Mouse (Mus musculus) erythroblast, embryonic 14.5 days (primary cell): ENCODE data around the gene Ppt2.

ENCODE experiments used
- GATA1 ChIP-seq: IDR thresholded peaks from 2 replicates; pipeline ENCODE4 v1.6.1; 2012; ENCODE audit warnings: low read length, inconsistent platforms, mixed read lengths
- TAL1 ChIP-seq: IDR thresholded peaks from 3 replicates; pipeline ENCODE4 v1.6.1; 2012; ENCODE audit warnings: low read length, inconsistent platforms, mixed read lengths

DNA sequence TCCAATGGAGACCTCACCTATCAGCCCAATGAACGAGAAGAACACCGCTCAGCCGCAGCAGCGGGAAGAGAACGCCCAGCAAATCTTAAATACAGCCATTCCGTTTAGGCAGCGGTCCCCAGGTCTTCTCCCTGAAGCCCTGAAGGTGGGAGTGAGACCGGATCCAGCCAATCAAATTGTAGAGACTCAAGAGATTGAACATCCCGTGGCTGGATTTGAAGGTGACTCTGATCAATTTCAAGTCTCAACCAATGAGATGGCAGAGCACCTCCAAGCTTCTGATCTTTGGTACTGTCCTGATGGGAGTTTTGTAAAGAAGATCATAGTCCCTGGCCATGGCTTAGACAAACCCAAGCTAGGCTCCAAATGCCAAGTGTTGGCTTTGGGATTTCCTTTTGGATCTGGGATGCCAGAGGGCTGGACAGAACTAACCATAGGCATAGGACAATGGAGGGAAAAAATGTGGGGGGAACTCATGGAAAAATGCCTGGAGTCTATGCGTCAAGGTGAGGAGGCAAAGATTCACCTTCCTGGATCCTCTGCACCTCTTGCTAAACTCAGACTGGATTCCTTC, 17.0 kb upstream of the Ppt2 start:
- no peak for TF ChIP-seq GATA1
- TF ChIP-seq TAL1, result no peak
